Mouse (Mus musculus) embryo, embryonic 11.5 days (tissue): ENCODE measurements at regions not wholly inside any gene's neighbourhood (a gene's known extent, or its start where the extent isn't known, plus 50 kb on each side); places are given as distances from the start of the nearest gene placed in this dataset.
"Not testable (repeated sequence)": the region's sequence is repeated elsewhere in the genome, so short reads cannot be mapped to it uniquely, and the experiment has no call there.

Experiments used
- DNase-seq: peaks from one replicate; pipeline ENCODE4 v3.0.0-alpha.2; 2012; ENCODE audit warnings: low read depth, low spot score

GRCm38 (mm10) chr3:16130385-16130784 is 124.1 kb upstream of the Gm5150 start:
- DNase-seq = no peak

GRCm38 (mm10) chr3:16125346-16125915 is 119.2 kb upstream of the Gm5150 start:
- not testable (repeated sequence) for DNase-seq

- no peak for DNase-seq
Measured at GRCm38 (mm10) chr3:16115944-16116343, 109.7 kb upstream of the Gm5150 start.

- DNase-seq = no peak
Measured at GRCm38 (mm10) chr3:16107492-16107891, 101.3 kb upstream of the Gm5150 start.

GRCm38 (mm10) chr3:16105080-16105479 is 98.8 kb upstream of the Gm5150 start:
- no peak for DNase-seq

GRCm38 (mm10) chr3:16103180-16103579 is 96.9 kb upstream of the Gm5150 start:
- DNase-seq = no peak

- peak; percentile 2 for DNase-seq
Measured at GRCm38 (mm10) chr3:16086550-16086949, 80.3 kb upstream of the Gm5150 start.

- no peak for DNase-seq
Measured at GRCm38 (mm10) chr3:16085288-16085687, 79.1 kb upstream of the Gm5150 start.

- DNase-seq = no peak
Measured at GRCm38 (mm10) chr3:16079178-16079577, 72.9 kb upstream of the Gm5150 start.

- no peak for DNase-seq
Measured at GRCm38 (mm10) chr3:16071906-16072305, 65.7 kb upstream of the Gm5150 start.

GRCm38 (mm10) chr3:16070963-16071362 is 64.7 kb upstream of the Gm5150 start:
- no peak for DNase-seq

- DNase-seq = not testable (repeated sequence)
Measured at GRCm38 (mm10) chr3:16057709-16058108, 51.5 kb upstream of the Gm5150 start.
